Mouse (Mus musculus) ES-E14 (cell line): Measurements from ENCODE around the gene Anpep.

Source experiments
- CHD2 ChIP-seq: IDR thresholded peaks from 2 replicates; pipeline ENCODE4 v1.6.1; 2014; ENCODE audit warnings: mild to moderate bottlenecking, low read depth, low read length, inconsistent platforms
- HCFC1 ChIP-seq: IDR thresholded peaks from 2 replicates; pipeline ENCODE4 v1.6.1; 2012; ENCODE audit warnings: low read length, inconsistent platforms, borderline replicate concordance; ENCODE audit not compliant: insufficient read depth
- ZC3H11A ChIP-seq: IDR thresholded peaks from 2 replicates; pipeline ENCODE4 v1.6.1; 2012; ENCODE audit warnings: low read depth, mild to moderate bottlenecking, inconsistent platforms, low read length, borderline replicate concordance
- ZNF384 ChIP-seq: IDR thresholded peaks from 2 replicates; pipeline ENCODE4 v1.6.1; 2012; ENCODE audit warnings: low read depth, low read length, inconsistent platforms

DNA sequence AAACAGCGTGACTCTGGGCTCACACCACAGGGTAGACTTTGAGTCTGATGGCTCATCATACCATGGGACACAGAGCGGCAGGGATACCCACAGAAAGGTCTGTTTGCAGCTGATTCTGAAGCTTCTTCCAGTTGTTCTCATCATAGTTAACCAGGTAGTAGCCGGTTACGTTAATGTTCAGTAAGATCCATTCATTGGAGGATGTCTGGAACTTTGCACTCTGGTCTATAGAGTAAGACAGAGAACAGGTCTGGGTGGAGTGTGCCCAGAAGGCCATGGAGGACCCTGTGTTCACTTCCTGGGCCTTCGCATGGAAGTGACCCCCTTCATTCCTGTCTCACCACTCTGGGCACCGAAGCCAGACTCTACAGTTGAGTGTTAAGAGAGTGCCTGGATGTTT is 25.7 kb downstream of the Anpep start:
- no peak for TF ChIP-seq ZNF384
- TF ChIP-seq HCFC1, result no peak
- TF ChIP-seq CHD2, result no peak
- TF ChIP-seq ZC3H11A, result no peak
